In genomic region chr3:85275075-85275474, GRCm38 (mm10) we compare ENCODE assay signal across 8 mouse cellular contexts.
DNase-seq lines count a peak whose midpoint lies in the region; TF ChIP-seq lines count a peak whose summit lies in the region.

No protein-coding gene starts in this region.

- 67% methylated on average over 10 of the region's 10 CpGs for WGBS in thymus, adult 2 months
- WGBS in heart, adult 2 months = 39% methylated on average over 10 of the region's 10 CpGs

- intact Hi-C loops in heart, adult 2 months (cut with DNase I) = loop anchor here (5.0 kb wide), 1 partner anchor 348 kb away; no protein-coding TSS in a partner anchor

- H3K4me3 ChIP-seq in thymus, adult 2 months (ENCODE audit: control insufficient read depth, insufficient read depth, low read length) = no peak overlapping the region
- no peak overlapping the region for H3K4me3 ChIP-seq in heart, adult 2 months

- TF ChIP-seq CTCF in thymus, adult 2 months (IDR thresholded peaks at IDR 0.05; ENCODE audit: borderline replicate concordance, control insufficient read depth, extremely low read depth, insufficient read depth, low read length, poor library complexity) = no peak
- peak; percentile 68 for TF ChIP-seq CTCF in heart, adult 2 months (IDR thresholded peaks at IDR 0.05)

- H3K9ac ChIP-seq in heart, adult 2 months (ENCODE audit: low read depth, low read length) = no peak overlapping the region

- TF ChIP-seq EP300 in heart, adult 2 months (IDR thresholded peaks at IDR 0.05; ENCODE audit: insufficient read depth, low read depth, low read length) = no peak

- H3K27me3 ChIP-seq in thymus, adult 2 months (ENCODE audit: control insufficient read depth, insufficient read depth, low read length) = no peaks in the 10 kb centered on the region
- H3K27me3 ChIP-seq in heart, adult 2 months (ENCODE audit: control insufficient read depth, insufficient read depth, low read length) = no peaks in the 10 kb centered on the region

- H3K79me2 ChIP-seq in heart, adult 2 months (replicated peaks; ENCODE audit: control insufficient read depth, insufficient read depth, low read length) = no peaks in the 10 kb centered on the region

- no peaks in the 10 kb centered on the region for H3K36me3 ChIP-seq in thymus, adult 2 months (ENCODE audit: control insufficient read depth, insufficient read depth, low read length)
- H3K36me3 ChIP-seq in heart, adult 2 months (ENCODE audit: control insufficient read depth, insufficient read depth, low read length) = no peaks in the 10 kb centered on the region

- H3K4me1 ChIP-seq in thymus, adult 2 months (replicated peaks; ENCODE audit: control insufficient read depth, insufficient read depth, low read length) = no peaks in the 10 kb centered on the region
- H3K4me1 ChIP-seq in heart, adult 2 months (ENCODE audit: control insufficient read depth, insufficient read depth, low read length) = no peaks in the 10 kb centered on the region

- TF ChIP-seq POLR2A in thymus, adult 2 months (IDR thresholded peaks at IDR 0.05; ENCODE audit: control insufficient read depth, extremely low read depth, insufficient read depth, low read length, poor library complexity) = no peak
- TF ChIP-seq POLR2A in heart, adult 2 months (IDR thresholded peaks at IDR 0.05; ENCODE audit: insufficient read depth, low read depth, low read length) = no peak

- DNase-seq in cerebellum, adult 8-10 months = peak; percentile 11
- DNase-seq in cerebellum, adult 9-10 months = no peak
- peak; percentile 55 for DNase-seq in thymus, postnatal 4 days
- DNase-seq in thymus, adult 2 months = no peak
- peak; percentile 45 to 52 for DNase-seq in heart, adult 2 months
- DNase-seq in kidney, postnatal 36 days = peak; percentile 19 to 71
- peak; percentile 74 for DNase-seq in retina, embryonic 14.5 days (ENCODE audit: low spot score)
- DNase-seq in spleen, adult 12 weeks (ENCODE audit: low spot score) = no peak

- H3K27ac ChIP-seq in thymus, adult 2 months (ENCODE audit: control insufficient read depth, insufficient read depth, low read length) = no peak overlapping the region
- peak overlapping the region; percentile 23; the same call in 1 of the 2 replicates for H3K27ac ChIP-seq in heart, adult 2 months

Comparison
In these comparisons a context has a peak if more than half of its experiments do, and no peak if none do; other contexts are left out.
1. DNase-seq: peak in cerebellum, adult 8-10 months (single experiment), thymus, postnatal 4 days (single experiment), heart, adult 2 months (2 of 2), kidney, postnatal 36 days (2 of 2) and retina, embryonic 14.5 days (single experiment); none in cerebellum, adult 9-10 months (single experiment), thymus, adult 2 months (single experiment) and spleen, adult 12 weeks (single experiment).